Mouse (Mus musculus) liver, embryonic 14.5 days (tissue): ENCODE results near the gene Dab2ip. TPM values are rescaled to one million over a fixed set of nuclear protein-coding genes. Genes with fewer than 3 reads are reported as not detected.

Experiments
- ATAC-seq: fragments of 200-750 bp; cut with Nextera tagmentation; 2 replicates; pipeline ENCODE4 v1.8.0; 2017; ENCODE audit warnings: moderate number of reproducible peaks, mild to moderate bottlenecking, moderate library complexity; ENCODE audit not compliant: insufficient read depth
- DNase-seq, 3 experiments: peaks; one replicate each; pipeline ENCODE4 v3.0.0-alpha.2; 2012 to 2013; ENCODE audit warnings: low read depth in 3 of 3, low spot score in 3 of 3
- H3K27ac ChIP-seq: fragments of 300-500 bp; sonication (generic); 2 replicates; pipeline ENCODE4 v1.5.1; 2014; ENCODE audit warnings: moderate library complexity, mild to moderate bottlenecking, control low read depth, inconsistent platforms
- H3K27me3 ChIP-seq: fragments of 300-500 bp; sonication (generic); 2 replicates; pipeline ENCODE4 v1.6.1; 2014; ENCODE audit warnings: mild to moderate bottlenecking, low read length, moderate library complexity; ENCODE audit not compliant: control insufficient read depth, insufficient read depth
- H3K36me3 ChIP-seq: fragments of 300-500 bp; sonication (generic); replicated peaks from 2 replicates; pipeline ENCODE4 v1.6.1; 2014; ENCODE audit warnings: low read depth; ENCODE audit not compliant: control insufficient read depth, insufficient read depth
- H3K4me1 ChIP-seq, 2 experiments: fragments of 200-500 bp in 1 of 2; fragments of 300-500 bp in 1 of 2; sonication (generic) in 1 of 2; replicated peaks; 2 replicates each; pipeline ENCODE4 v1.6.1; 2012 to 2014; ENCODE audit warnings: antibody characterized with exemption in 1 of 2, inconsistent platforms in 1 of 2, low read length in 1 of 2; ENCODE audit not compliant: control insufficient read depth in 2 of 2, insufficient read depth in 2 of 2
- H3K4me2 ChIP-seq: fragments of 300-500 bp; sonication (generic); 2 replicates; pipeline ENCODE4 v1.6.1; 2014; ENCODE audit warnings: low read depth, mild to moderate bottlenecking, control low read depth, moderate library complexity
- H3K4me3 ChIP-seq, 2 experiments: fragments of 200-500 bp in 1 of 2; fragments of 300-500 bp in 1 of 2; sonication (generic) in 1 of 2; 2 replicates each; pipeline ENCODE4 v1.5.1; 2012 to 2014; ENCODE audit warnings: low read depth in 2 of 2, low read length in 2 of 2, mild to moderate bottlenecking in 2 of 2, control low read depth in 1 of 2, inconsistent platforms in 1 of 2, moderate library complexity in 1 of 2; ENCODE audit not compliant: insufficient read depth in 1 of 2
- H3K9ac ChIP-seq: fragments of 300-500 bp; sonication (generic); replicated peaks from 2 replicates; pipeline ENCODE4 v1.6.1; 2014; ENCODE audit warnings: mild to moderate bottlenecking, control low read depth, moderate library complexity
- H3K9me3 ChIP-seq: fragments of 300-500 bp; sonication (generic); 2 replicates; pipeline ENCODE4 v1.6.1; 2016; ENCODE audit warnings: low read length, mixed read lengths; ENCODE audit not compliant: control insufficient read depth
- CTCF ChIP-seq: IDR thresholded peaks from 2 replicates; pipeline ENCODE4 v1.5.1; 2016; ENCODE audit warnings: antibody characterized with exemption, low read depth, control low read depth
- EP300 ChIP-seq: IDR thresholded peaks from 2 replicates; pipeline ENCODE4 v1.6.1; 2016; ENCODE audit warnings: antibody characterized with exemption, low read depth
- WGBS: fragments of 180-500 bp; shearing (Covaris S2); extraction: QIAGEN DNeasy Blood & Tissue Kit; methylation state at CpG from one replicate; pipeline ENCODE4 v1.1.7; 2014; ENCODE audit not compliant: insufficient replicate concordance; 5-methylcytosine and 5-hydroxymethylcytosine counted together
- polyA plus RNA-seq, 2 experiments: library from polyadenylated mRNA; depleted of rRNA in 1 of 2; stranded (reverse) in 1 of 2; unstranded in 1 of 2; fragments of >200 nt; fragmentation: Nextera tagmentation in 1 of 2; extraction: Ambion mirVana in 1 of 2; gene quantifications; 2 replicates each; pipeline versions ENCODE4 v1.2.1 to v1.2.3; 2012 to 2014

The Dab2ip gene
- polyA plus RNA-seq, 2 experiments: 3.2 to 4.0 TPM

GRCm38 (mm10) chr2:35567694-35568149 is 9.7 kb downstream of the Dab2ip start:
- ATAC-seq: no peak
- no peaks in the 10 kb centered on the region for H3K36me3 ChIP-seq
- H3K9me3 ChIP-seq: no peaks in the 10 kb centered on the region
- no peaks in the 10 kb centered on the region; the same call in 1 of the 2 replicates for H3K27me3 ChIP-seq
- H3K27ac ChIP-seq: no peak overlapping the region
- no peak overlapping the region for H3K9ac ChIP-seq
- DNase-seq: no peak
- no peak overlapping the region for H3K4me3 ChIP-seq
- TF ChIP-seq CTCF: no peak
- no peak for TF ChIP-seq EP300
- no peak overlapping the region for H3K4me2 ChIP-seq
- 0 out of 4 replicates have a peak, but pooled peaks cover 0 to 2% of the 10 kb centered on the region in 2 experiments for H3K4me1 ChIP-seq
- 51% methylated on average over 4 of the region's 4 CpGs for WGBS

- Histone ChIP-seq H3K27me3 (no peaks in the 10 kb centered on the region), H3K9me3 (no peaks in the 10 kb centered on the region), H3K9ac (no peak overlapping the region), H3K4me2 (no peak overlapping the region), H3K36me3 (no peaks in the 10 kb centered on the region), H3K27ac (no peak overlapping the region), H3K4me1 (0 out of 4 replicates have a peak, but pooled peaks cover 0 to 4% of the 10 kb centered on the region in 2 experiments), H3K4me3 (no peak overlapping the region)
- DNase-seq (no peak), ATAC-seq (no peak)
- 43% methylated on average over 4 of the region's 4 CpGs for WGBS
- TF ChIP-seq EP300 (no peak), CTCF (no peak)
Observed at GRCm38 (mm10) chr2:35570743-35571142, 12.7 kb downstream of the Dab2ip start.

- H3K9ac ChIP-seq: no peak overlapping the region
- 27% methylated on average over 1 of the region's 1 CpGs for WGBS
- H3K36me3 ChIP-seq: no peaks in the 10 kb centered on the region
- no peak for TF ChIP-seq CTCF
- TF ChIP-seq EP300: no peak
- no peak overlapping the region for H3K27ac ChIP-seq
- H3K4me3 ChIP-seq: no peak overlapping the region
- DNase-seq: no peak
- H3K4me1 ChIP-seq: 0 out of 4 replicates have a peak, but pooled peaks cover 0 to 2% of the 10 kb centered on the region in 2 experiments
- H3K27me3 ChIP-seq: no peaks in the 10 kb centered on the region; the same call in 1 of the 2 replicates
- ATAC-seq: no peak
- no peak overlapping the region for H3K4me2 ChIP-seq
- no peaks in the 10 kb centered on the region for H3K9me3 ChIP-seq
Observed at GRCm38 (mm10) chr2:35574643-35575042, 16.6 kb downstream of the Dab2ip start.

- 69% methylated on average over 3 of the region's 3 CpGs for WGBS
- Histone ChIP-seq H3K9ac (no peak overlapping the region), H3K9me3 (no peaks in the 10 kb centered on the region), H3K36me3 (no peaks in the 10 kb centered on the region), H3K4me3 (no peak overlapping the region), H3K27ac (no peak overlapping the region), H3K27me3 (peaks cover 14% of the 10 kb centered on the region), H3K4me1 (0 out of 4 replicates have a peak, but pooled peaks cover 0 to 2% of the 10 kb centered on the region in 2 experiments), H3K4me2 (no peak overlapping the region)
- ATAC-seq: no peak
- DNase-seq: no peak
- TF ChIP-seq EP300: no peak
- TF ChIP-seq CTCF: no peak
Observed at GRCm38 (mm10) chr2:35576675-35577074, 18.6 kb downstream of the Dab2ip start.

GRCm38 (mm10) chr2:35580111-35580510 is 22.0 kb downstream of the Dab2ip start:
- Histone ChIP-seq H3K9me3 (no peaks in the 10 kb centered on the region), H3K4me2 (no peak overlapping the region), H3K36me3 (no peaks in the 10 kb centered on the region), H3K4me1 (no peaks in the 10 kb centered on the region), H3K9ac (no peak overlapping the region), H3K4me3 (no peak overlapping the region), H3K27me3 (peaks cover 39% of the 10 kb centered on the region), H3K27ac (no peak overlapping the region)
- 41% methylated on average over 4 of the region's 4 CpGs for WGBS
- ATAC-seq (no peak), DNase-seq (no peak)
- no peak for TF ChIP-seq EP300
- no peak for TF ChIP-seq CTCF
